Mouse (Mus musculus) frontal cortex, postnatal 36 days (tissue): ENCODE measurements around the gene Speer4b.
"Not testable (repeated sequence)": the region's sequence is repeated elsewhere in the genome, so short reads cannot be mapped to it uniquely, and the experiment has no call there.

Experiments
- DNase-seq, 2 experiments: peaks; one replicate each; pipeline ENCODE4 v3.0.0; 2022; ENCODE audit warnings: low spot score in 2 of 2

The Speer4b gene

DNA sequence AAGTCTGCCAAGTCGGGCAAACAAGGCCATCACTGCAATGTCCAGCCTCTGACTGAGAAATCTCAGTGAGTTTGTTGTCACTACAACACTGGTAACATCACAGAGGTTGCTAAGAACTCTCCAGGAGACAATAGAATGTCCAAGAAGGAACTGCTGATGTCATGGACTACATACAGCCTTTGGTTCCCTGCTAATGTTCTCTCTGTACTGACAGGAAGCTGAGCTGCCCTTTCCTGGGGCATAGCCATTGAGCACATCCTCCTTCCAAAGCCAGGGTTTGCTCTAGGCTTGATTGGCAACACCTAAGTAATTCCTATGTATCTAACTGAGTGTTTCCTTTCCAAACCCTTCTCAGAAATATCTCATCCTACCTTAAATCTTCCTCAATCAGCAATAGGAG, at the start of gene Speer4b:
Gene Speer4b, minus strand, starts transcription at position 101 of the 400 bp plus-strand sequence.
- DNase-seq, result not testable (repeated sequence)

- no peak for DNase-seq
Observed at GRCm38 (mm10) chr5:27549291-27549690, 48.1 kb upstream of the Speer4b start.

GRCm38 (mm10) chr5:27544816-27545270, 43.6 kb upstream of the Speer4b start:
- DNase-seq, result peak in 1 of 2 experiments; percentile 43

GRCm38 (mm10) chr5:27526906-27527305, 25.7 kb upstream of the Speer4b start:
- no peak for DNase-seq

GRCm38 (mm10) chr5:27518716-27519115, 17.5 kb upstream of the Speer4b start:
- DNase-seq, result no peak

GRCm38 (mm10) chr5:27490942-27491341, 10.3 kb downstream of the Speer4b start:
- DNase-seq, result no peak

DNA sequence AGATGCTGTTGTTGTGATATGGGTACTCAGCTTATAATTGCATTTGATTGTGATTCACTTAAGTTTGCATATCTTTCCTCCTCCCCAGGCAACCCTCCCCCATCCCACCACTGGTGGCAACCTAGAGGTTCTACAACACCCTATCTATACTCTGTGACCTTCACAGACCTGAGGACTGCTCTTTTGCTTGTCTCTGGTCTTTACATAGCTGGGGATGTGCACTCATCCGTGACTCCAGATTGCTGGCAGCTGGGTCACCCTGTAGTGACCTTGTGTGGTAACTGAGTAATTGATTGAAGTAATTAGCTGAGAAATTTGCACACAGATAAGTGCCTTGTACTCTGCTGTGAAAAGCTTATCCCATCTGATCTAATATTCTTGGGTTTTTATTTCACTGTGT, 15.1 kb downstream of the Speer4b start:
- no peak for DNase-seq

- no peak for DNase-seq
Observed at GRCm38 (mm10) chr5:27481706-27482105, 19.5 kb downstream of the Speer4b start.

GRCm38 (mm10) chr5:27474964-27475465, 26.2 kb downstream of the Speer4b start:
- peak in 1 of 2 experiments; percentile 20 for DNase-seq

DNA sequence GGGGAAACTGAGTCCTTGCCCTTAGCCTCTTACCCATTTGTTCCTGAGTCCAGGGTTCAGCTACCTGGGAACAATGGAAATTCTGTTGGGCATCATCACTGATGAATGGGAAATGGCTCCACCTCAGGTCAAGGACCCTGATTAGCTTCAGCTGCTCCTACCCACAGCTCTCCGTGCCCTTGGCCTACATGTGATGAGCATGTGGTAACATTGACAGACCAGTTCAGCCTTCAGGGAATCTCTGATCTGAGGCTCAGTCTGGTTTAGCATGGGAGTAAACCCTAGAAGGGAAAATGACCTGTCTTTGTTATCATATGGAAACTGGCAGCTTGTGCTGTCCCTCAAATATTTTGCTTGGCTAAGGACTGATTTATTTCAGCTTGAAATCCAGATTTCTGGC, 43.6 kb downstream of the Speer4b start:
- DNase-seq, result no peak

GRCm38 (mm10) chr5:27456981-27457380, 44.3 kb downstream of the Speer4b start:
- DNase-seq, result peak; percentile 8 to 36

DNA sequence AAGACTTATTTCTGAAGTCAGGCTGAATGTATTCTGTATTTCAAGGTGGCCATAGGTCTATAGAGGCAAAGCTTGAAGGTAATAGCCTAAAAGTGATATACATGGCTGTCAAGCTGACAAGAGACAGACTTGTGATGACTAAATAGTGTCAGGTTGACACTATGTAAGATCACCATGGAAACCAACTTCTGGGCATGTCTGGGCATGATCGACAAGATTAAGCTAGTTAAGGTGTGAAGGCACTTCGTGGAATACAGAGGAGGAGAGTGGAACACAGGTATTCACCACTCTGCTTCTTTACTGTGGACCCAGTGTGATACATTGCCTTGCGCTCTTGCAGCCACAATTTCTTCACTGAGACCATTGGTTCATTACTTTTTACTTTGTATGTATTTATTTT, 46.9 kb downstream of the Speer4b start:
- no peak for DNase-seq

DNA sequence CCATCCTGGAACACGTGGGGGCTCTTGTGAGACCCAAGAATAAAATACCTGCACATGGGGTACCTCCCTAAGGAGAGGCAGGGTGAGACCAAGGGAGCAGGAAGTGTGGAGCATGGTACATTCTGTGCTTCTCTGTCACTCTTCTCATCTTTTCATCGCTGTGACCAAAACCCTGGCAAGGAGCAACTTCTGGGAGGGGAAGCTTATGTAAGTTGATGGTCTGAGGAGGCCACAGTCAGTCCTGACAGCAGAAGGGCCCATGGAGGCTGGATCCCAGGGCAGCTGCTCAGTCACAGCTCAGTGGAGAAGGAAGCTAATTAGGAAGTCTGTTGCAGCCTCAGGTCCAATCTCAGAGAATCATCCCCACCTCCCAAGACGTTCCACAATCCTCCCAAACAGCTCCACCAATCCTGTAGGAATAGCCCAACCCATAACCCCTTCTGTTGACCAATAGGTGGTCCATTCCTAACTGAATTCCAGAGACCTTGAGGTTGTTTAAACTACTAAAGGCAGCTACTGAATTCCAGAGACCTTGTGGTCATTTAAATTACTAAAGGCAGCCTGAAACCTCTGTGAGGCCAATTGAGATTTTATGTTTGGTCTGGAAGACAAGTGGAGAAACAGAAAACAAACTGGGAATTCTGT, 47.9 kb downstream of the Speer4b start:
- DNase-seq, result no peak
